Mouse (Mus musculus) CD8-positive naive resting alpha-beta T cell, adult 2 months (primary cell): ENCODE measurements around the gene Retnla.
A peak's percentile ranks its signal among the peaks of the same experiment; 100 is the strongest.
"Not testable (repeated sequence)": the region's sequence is repeated elsewhere in the genome, so short reads cannot be mapped to it uniquely, and the experiment has no call there.

ENCODE experiments used
- DNase-seq, 2 experiments: peaks; one replicate each; pipeline ENCODE4 v3.0.0; 2022; ENCODE audit warnings: low read depth in 2 of 2, low spot score in 2 of 2

Gene Retnla

DNA sequence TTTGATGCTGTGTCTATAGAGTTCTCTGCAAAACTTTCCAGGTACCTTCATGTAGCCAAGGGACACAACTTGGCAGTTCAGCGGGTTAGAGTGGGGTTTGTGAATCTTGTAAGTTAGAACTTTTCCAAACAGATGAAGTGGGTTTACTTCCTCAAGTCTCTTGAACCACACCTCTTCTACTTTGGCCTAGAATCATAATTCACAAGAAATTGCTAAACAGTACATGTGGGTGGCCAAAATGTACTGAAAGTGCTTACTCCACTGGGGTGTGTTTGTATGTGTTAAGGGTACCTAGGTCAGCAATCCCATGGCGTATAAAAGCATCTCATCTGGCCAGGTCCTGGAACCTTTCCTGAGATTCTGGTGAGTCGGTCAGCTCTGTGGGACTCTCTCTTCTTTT, at the start of gene Retnla:
Gene Retnla (plus strand): TSS at position 286 of the 400 bp plus-strand sequence.
- DNase-seq, result no peak

DNA sequence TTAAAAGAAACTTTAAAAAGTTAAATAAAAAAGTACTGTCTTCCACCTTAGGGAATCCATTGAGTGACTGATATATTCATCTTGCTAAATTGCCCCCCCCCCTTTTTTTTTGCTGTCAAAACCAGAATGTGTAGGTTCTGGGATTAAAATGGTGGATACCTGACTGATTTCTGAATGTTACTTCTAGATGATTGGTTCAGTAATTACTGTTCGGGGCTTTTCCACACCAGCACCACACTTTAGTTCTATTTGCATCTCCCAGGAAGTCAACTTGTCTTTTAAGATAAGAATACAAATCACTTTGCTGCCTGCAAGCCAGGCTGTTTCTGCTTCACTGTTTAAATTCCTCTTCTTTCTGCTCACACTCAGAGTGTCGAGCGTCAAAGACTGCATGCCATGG, 44.1 kb upstream of the Retnla start:
- DNase-seq, result no peak

DNA sequence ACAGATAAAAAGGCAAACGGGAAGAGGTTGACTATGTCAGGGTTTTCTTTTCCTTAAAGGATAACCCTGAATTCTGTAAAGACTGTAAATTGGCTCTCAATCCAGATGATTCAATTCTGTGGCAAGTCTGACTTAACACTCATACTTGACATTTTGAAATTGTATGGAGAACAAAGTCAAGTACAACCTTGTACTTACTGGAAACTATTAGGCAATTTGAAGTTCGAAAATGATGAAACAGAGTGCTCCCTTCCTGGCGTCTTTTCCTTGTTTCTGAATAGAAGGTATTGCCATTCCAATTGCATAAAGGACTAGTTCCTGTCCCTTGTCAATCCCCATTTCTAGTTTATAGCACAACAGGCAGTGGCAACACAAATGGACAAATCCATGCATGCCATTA, 42.9 kb upstream of the Retnla start:
- DNase-seq, result no peak

DNA sequence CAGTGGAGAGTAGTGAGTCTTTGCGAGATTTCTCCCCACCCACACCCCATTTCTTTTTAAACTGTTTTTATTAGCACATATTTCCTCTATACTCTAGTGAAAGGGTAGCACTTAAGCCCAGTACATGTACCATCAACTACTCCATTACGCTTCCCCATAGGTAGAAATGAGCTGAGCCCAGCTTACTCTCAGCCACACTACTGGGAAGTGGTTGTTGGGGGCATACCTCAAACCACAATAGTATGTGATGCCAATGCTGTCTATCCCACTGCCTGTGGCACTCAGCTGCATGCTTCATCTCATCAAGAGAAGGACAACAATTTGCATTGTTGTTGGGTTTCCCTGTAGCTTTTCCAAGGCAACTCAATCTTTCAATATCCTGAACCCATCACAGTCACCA, 41.4 kb upstream of the Retnla start:
- DNase-seq, result peak; percentile 27 to 47

DNA sequence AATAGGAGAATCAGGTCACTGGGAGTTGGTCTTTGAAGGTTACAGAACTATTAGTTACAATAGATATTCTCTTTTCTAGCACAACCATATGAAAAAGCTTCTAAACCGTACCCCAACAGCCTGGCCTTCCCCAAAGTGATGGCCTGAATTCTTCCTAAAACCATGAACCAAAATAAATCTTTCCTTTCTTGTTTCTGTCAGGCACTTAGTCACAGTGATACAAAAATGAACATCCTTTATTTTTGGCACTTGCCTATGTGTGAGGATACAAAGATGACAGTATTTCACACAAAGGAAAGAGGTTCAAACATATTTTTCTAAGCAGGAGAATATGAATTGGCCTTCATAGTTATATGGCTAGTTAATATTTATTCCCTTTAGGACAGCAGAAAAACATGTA, 36.9 kb upstream of the Retnla start:
- no peak for DNase-seq

DNA sequence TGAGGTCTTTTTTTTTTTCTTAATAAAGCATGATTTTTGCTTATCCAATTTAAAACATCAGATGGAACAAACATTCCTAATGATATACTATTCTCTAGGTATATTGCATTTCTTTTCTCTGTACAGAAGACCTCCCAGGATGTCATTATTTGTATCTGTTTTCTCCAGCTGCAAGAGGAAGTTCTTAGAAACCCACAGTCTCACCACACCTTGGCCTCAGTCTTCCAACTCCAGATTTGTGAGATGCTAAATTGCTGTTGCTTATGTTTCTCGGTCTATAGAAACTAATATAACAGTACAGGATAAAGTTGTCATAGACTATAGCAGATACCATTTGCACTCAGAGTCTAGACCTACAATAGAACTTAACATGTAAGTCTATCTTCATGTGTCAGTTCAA, 35.8 kb upstream of the Retnla start:
- DNase-seq, result no peak

DNA sequence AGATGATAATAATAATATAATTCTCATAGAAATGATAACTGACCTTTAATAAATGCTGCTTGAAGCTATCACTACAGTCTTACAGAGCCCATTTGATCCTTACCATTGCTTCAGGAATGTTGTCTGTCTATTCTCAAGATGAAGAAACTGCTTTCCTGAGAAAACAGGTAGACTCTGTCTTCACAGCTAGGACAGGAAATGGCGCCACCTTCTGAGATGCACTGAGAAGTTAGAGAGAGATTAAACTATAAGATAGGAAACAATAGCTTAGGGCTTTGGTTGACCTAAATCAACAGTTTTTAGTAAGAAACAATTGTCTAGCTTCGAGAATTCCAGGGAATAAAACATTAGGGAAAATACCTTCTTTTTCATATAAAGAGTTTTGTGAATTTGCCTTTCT, 33.0 kb upstream of the Retnla start:
- DNase-seq, result no peak

DNA sequence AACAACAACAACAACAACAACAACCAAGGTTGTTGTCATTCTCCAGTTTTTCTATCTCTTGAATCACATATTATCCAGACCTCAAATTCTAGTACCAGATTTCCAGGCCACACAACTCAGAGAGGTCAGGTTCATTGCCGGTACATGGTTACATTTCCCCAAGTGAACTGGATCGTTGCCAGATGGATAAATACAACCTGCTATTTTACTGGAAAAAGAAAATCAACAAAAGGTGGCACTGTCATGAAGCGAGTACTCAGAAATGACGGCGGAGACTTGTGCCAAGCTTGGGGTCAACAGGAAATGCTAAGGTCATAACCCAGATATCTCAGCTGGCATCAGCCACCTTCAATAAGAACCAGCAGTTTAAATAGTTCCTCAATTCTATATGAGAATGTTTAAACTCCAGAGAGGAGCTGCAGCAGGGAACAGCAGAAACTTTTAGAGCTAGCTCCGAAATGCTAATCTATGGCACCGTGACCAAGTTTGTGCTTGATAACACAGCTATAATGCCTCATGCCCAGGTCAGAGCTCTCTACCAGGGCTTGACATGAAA, 30.4 kb upstream of the Retnla start:
- DNase-seq, result no peak

DNA sequence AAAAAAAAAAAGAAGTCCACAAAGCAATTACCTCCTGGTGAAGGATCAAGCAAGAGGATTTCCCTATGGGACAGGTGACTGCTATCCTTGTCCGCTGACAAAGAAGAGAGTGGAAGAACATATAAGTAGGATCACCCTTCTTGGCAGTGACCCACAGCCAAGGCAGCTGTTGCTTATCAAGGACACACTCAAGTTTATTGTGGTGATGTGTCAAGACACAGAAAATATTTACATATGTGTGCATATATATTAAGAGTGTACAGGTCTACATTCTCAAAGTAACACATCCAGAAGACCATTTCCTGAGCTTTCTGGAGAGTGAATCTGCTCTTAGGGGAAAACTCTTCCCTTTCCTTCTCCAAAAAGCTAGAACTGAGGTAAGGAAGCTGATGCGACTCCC, 25.7 kb upstream of the Retnla start, which contains the start of gene Retnlb:
Gene Retnlb (plus strand): TSS at position 162 of the 400 bp plus-strand sequence.
- no peak for DNase-seq

DNA sequence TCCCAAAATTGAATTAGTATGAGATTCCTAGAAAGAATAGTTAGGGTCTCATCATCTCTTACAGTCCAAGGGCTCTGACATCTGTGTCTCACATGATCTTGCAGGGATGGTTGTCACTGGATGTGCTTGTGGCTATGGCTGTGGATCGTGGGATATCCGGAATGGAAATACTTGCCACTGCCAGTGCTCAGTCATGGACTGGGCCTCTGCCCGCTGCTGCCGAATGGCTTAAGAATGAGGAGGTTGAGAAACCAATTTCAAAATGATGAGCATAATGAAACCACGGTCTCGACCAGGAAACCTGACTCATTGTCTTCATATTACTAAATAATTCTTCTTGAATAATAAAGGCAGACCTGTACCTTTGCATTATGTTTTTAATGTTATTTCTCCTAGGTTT, 23.8 kb upstream of the Retnla start:
- DNase-seq, result no peak

DNA sequence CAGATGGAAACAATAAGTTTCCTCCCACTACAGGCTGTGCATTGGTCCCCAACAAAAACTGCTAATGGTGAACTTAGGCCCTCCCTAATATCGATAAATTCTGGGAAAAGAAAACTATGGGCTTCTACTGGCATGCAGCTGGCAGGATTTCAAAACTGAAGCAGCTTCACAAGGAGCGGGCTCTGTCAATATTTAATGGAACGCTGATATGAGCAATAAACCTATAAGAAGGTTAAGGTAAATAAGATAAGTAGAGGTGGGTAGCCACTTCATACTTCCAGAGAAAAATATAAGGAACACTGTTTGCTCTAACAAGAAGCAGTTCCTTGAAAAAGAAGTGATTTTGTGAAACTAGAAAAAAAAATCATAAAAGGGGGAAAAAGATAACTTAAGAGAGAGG, 15.9 kb upstream of the Retnla start:
- no peak for DNase-seq

DNA sequence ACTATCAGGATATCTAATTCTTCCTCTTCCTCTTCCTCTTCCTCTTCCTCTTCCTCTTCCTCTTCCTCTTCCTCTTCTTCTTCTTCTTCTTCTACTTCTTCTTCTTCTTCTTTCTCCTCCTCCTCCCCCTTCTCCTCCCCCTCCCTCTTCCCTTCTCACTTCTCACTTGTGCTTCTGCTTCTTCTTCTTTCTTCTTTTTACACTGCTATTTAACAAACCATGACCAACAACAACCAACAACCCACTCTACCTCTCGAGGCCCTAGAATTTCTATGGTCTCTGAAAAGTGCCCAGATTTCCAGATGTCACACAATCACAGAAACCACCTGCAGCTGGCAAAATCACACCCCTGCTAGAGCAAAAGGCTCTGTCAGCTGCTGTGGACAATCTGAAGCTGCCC, 14.7 kb upstream of the Retnla start:
- DNase-seq, result no peak

DNA sequence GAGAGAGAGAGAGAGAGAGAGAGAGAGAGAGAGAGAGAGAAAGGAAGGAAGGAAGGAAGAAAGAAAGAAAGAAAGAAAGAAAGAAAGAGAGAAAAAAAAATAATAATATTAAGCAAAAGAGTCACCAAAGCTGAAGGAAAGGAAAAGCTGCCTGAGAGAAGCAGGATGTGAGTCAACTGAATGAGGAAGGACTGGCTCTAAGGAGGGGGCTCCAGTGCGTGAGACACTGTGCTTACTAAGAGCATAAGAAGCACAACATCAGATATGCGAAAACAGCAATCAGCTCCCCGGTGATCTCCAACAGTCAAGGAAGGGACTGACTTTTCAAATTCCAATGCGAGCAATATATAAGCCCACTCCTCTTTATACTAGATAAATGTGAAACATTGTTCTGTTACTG, 13.3 kb upstream of the Retnla start:
- DNase-seq, result no peak

DNA sequence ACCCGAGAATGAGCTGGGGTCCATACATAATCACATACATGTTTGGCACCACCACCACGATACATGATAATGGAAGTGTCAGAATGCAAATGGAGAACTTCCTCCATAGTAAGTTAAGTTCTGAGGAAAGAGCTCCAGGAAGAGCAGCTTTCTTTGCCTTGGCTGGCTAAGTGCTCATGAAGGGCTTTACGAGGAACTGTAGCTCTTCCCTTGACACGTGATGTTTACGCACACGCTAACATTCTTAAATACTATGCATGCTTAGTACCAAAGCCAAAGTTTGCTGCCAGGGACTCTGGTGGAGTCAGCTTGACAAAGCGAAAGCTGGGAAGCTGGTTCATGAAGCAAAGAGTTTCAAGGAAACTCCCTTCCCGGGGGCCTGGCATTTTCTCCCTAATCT, 10.3 kb upstream of the Retnla start:
- DNase-seq, result no peak

DNA sequence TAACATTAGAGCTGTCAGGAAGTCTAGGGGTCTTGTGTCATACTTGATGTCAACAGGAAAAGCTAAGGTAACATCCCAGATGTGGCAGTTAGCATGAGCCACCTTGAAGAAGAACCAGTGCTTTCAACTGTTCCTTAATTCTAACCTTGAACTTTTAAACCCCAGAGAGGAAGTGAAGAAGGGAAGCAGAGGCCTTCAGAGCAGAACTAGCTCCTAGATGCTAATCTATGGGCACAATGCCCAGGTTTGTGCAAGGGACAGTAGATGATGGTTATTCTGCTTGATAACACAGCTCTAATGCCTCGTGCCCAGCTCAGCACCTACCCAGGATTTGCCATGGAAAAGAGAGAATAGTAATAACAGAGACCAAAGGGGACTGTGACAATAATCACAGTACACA, 8.7 kb upstream of the Retnla start:
- DNase-seq, result not testable (repeated sequence)

DNA sequence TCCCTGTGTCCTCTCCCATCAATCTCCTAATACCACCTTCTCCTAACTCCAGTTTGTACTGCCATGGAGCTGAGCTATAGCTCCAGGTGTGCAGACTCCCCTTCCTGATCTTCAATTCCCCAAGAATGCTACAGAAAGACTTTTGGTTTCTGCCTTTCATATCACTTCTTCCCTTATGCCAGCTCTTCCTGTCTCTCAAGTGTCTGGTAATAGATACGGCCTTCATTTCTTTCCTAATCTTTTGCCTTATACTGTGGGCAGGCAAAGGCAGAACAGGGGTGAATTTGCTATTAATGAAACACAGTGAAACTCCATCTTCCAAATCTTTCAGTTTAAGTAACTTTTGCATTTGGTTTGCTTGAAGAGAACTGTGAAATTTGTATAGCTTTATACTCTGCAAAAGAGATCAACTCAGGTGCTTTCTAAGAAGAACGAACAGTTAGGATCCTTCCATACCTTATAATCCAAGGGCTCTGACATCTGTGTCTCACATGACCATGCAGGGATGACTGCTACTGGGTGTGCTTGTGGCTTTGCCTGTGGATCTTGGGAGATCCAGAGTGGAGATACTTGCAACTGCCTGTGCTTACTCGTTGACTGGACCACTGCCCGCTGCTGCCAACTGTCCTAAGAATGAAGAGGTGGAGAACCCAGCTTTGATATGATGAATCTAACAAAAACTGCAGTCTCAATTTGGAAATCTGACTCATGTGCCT, 1.5 kb downstream of the Retnla start:
- no peak for DNase-seq

DNA sequence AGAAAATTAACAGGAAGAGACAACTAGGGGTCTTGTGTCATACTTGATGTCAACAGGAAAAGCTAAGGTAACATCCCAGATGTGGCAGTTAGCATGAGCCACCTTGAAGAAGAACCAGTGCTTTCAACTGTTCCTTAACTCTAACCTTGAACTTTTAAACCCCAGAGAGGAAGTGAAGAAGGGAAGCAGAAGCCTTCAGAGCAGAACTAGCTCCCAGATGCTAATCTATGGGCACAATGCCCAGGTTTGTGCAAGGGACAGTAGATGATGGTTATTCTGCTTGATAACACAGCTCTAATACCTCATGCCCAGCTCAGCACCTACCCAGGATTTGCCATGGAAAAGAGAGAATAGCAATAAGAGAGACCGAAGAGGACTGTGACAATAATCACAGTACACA, 22.7 kb downstream of the Retnla start:
- DNase-seq, result not testable (repeated sequence)

DNA sequence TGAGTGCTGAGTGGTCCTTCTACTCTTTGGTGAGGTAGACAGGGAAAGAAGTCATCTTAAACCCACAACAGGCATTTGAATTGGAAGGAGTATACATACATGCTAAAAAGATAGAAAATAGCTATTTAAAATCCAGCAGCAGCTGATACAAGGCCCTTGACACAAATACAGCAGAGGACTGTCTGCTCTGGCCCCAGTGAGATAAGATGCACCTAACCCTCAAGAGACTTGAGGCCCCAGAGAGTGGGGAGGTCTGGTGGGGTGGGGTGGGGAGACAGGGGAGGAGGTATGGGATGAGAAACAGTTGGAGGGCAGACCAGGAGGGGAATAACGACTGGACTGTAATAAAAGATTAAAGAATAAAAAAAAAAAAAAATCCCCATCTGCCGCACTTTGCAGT, 25.3 kb downstream of the Retnla start:
- no peak for DNase-seq

DNA sequence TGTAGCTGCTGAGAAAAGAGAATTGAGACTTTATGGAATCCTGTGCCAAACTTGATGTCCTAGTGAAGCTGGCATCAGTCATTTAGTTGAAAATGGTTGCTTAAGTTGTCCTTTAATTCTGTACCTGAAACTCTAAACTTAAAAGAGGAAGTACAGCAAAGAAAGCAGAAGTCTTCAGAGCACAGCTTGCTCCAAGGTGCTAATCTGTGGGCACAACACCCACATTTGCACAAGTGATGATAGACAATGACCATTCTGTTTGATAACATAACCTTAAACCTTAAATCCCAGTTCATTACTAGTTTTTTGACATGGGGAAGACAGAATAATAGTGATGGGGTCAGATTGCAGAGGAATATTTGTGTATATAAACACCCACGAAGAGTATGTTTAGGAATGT, 26.3 kb downstream of the Retnla start:
- no peak for DNase-seq

DNA sequence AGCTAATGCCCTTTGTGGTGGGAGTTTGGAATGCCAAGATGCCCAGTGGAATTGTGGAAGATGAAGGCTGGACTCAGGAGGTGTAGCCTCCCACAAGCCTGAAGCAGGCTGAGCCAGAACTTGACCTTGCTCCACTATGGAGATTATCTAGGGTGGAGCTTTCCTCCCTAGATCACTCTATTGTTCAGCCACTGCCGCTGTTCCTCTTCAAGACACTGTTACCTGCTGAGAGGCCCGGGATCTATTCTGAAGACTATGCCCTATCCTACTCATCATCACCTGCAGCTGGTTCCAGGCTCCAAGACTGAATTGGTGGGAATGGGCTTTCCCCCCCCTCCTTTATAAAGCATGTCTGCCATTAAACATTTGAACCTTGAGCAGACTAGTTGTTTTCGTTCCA, 27.3 kb downstream of the Retnla start:
- DNase-seq, result no peak

DNA sequence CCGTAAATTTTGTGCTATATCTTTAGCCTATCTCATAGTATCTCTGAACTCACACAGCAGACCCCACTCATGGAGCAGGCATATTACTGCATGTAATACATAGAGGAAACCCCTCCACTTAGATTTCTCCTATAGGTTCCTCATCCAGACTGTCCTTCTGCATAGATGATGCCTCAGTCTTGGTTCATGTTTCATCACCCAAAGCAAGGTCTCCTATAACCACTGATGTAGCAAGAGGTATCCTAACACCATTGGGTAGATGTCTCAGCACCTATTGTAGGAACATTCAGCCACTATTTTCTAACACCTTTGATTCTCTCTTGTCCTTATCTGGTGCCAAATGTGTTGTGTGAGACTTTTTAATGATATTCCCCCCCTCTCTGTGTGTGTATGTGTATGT, 29.4 kb downstream of the Retnla start:
- no peak for DNase-seq

DNA sequence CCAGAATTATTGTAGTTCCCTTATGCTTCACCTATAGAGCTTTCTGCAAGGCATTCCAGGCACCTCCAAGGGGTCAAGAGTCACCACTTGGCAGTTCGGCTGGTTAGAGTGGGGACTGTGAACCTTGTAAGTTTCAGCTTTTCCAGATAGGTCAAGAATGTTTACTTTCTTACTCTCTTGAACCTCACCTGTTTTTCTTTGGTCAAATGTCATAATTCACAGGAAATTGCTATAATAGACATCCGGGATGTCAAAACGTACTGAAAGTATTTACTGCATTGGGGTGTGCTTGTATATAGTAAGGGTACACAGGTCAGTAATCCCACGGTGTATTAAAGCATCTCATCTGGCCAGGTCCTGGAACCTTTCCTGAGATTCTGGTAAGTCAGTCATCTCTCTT, 30.0 kb downstream of the Retnla start, which contains the start of gene Retnlg:
Gene Retnlg (plus strand): TSS at position 301 of the 400 bp plus-strand sequence.
- no peak for DNase-seq

DNA sequence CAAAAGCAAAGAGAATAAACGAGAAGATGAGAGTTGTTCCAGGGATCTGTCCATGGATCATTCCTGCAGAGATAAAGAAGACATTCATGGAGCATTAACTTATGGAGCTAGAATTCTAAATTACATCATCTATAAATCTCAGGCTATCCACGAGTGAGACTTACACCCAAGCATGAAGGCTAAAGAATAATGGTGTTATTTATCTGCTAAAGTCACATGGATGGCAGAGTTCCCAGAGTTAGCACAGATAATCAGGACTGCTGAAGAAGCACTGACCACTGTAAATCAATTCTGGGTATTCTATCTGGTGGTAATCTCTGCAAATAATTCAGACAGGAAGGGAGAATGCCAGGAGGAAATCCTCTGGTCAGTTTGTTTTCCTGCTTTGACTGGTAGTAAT, 48.4 kb downstream of the Retnla start:
- DNase-seq, result no peak
